Comparison of ENCODE assay signal across 9 mouse cellular contexts in genomic region chr7:111782126-111782525, GRCm38 (mm10). TPM values are rescaled to one million over a fixed set of nuclear protein-coding genes. Genes with fewer than 3 reads are reported as not detected.
DNase-seq lines count a peak whose midpoint lies in the region; ATAC-seq and TF ChIP-seq lines count a peak whose summit lies in the region.
"Had no signal": no experiment of that assay in that cellular context is flagged by ENCODE, and none has a peak within 500 bp of the region (broad histone marks: within the 10 kb centered on the region; RNA-seq: fewer than 3 reads in every experiment).

No protein-coding gene starts in this region.

- no peaks in the 10 kb centered on the region for H3K4me1 ChIP-seq in forebrain, postnatal 0 days (ENCODE audit: insufficient read depth)
- H3K4me1 ChIP-seq in forebrain, embryonic 13.5 days: peaks cover 13% of the 10 kb centered on the region
- no peaks in the 10 kb centered on the region for H3K4me1 ChIP-seq in CH12.LX (ENCODE audit: control insufficient read depth in 1 of 2, insufficient read depth in 2 of 2)
- H3K4me1 ChIP-seq in testis, adult 2 months (ENCODE audit: control insufficient read depth, insufficient read depth, low read length): peaks cover 11% of the 10 kb centered on the region

- H3K79me2 ChIP-seq in CH12.LX (replicated peaks; ENCODE audit: control insufficient read depth, extremely low read depth, insufficient read depth, poor library complexity, severe bottlenecking): no peaks in the 10 kb centered on the region

- H3K36me3 ChIP-seq in forebrain, postnatal 0 days (ENCODE audit: insufficient read depth): no peaks in the 10 kb centered on the region
- no peaks in the 10 kb centered on the region for H3K36me3 ChIP-seq in forebrain, embryonic 13.5 days (ENCODE audit: poor library complexity, severe bottlenecking)
- no peaks in the 10 kb centered on the region for H3K36me3 ChIP-seq in CH12.LX (replicated peaks in 1 of 2; ENCODE audit: control insufficient read depth in 1 of 2, insufficient read depth in 1 of 2, low read length in 1 of 2)
- H3K36me3 ChIP-seq in testis, adult 2 months (ENCODE audit: control insufficient read depth, insufficient read depth, low read length): no peaks in the 10 kb centered on the region
- H3K36me3 ChIP-seq: lung, embryonic 15.5 days had no signal

- in situ Hi-C loops in CH12.LX (cut with MboI; ENCODE audit: low pct_ligation_motif_present, low pct_unique_long_range_greater_than_20kb, low sequenced_read_pairs): loop anchor here (25.0 kb wide), 1 partner anchor 180 kb away; no protein-coding TSS in a partner anchor

- no peak for TF ChIP-seq POLR2A in CH12.LX (IDR thresholded peaks at IDR 0.05; ENCODE audit: low read depth, low read length)
- no peak for TF ChIP-seq POLR2A in testis, adult 2 months (IDR thresholded peaks at IDR 0.05; ENCODE audit: control insufficient read depth, low read depth, low read length)

- no peaks in the 10 kb centered on the region for H3K27me3 ChIP-seq in forebrain, postnatal 0 days (ENCODE audit: insufficient read depth, low read length)
- peaks cover 25% of the 10 kb centered on the region for H3K27me3 ChIP-seq in forebrain, embryonic 13.5 days
- peaks cover 65% of the 10 kb centered on the region for H3K27me3 ChIP-seq in CH12.LX (replicated peaks)
- H3K27me3 ChIP-seq in testis, adult 2 months (ENCODE audit: control insufficient read depth, insufficient read depth, low read length): no peaks in the 10 kb centered on the region
- H3K27me3 ChIP-seq: lung, embryonic 15.5 days had no signal

- peak; percentile 83 for DNase-seq in forebrain, postnatal 0 days
- peak; percentile 54 for DNase-seq in CH12.LX (ENCODE audit: extremely low read depth)
- DNase-seq in c-Kit-positive CD71-positive TER-119-positive erythroid progenitor cells, embryonic 14.5 days (ENCODE audit: low spot score): peak; percentile 26
- DNase-seq in gastrocnemius, adult 8-10 months (ENCODE audit: low spot score in 2 of 2): peak; percentile 35 to 39
- DNase-seq in layer of hippocampus, adult 18-20 months (ENCODE audit: low spot score in 2 of 2): peak; percentile 54 to 87
- peak; percentile 86 for DNase-seq in lung, postnatal 14 days

- peak; percentile 57 for TF ChIP-seq RAD21 in CH12.LX (IDR thresholded peaks at IDR 0.05; ENCODE audit: low read depth, low read length)

- 53% methylated on average over 5 of the region's 5 CpGs for WGBS in forebrain, postnatal 0 days
- 56% methylated on average over 5 of the region's 5 CpGs for WGBS in forebrain, embryonic 13.5 days

- TF ChIP-seq CTCF in forebrain, postnatal 0 days (IDR thresholded peaks at IDR 0.05; ENCODE audit: low read depth): peak; percentile 94
- peak; percentile 79 for TF ChIP-seq CTCF in CH12.LX (conservative IDR thresholded peaks at IDR 0.05 in 1 of 2, IDR thresholded peaks at IDR 0.05 in 1 of 2; ENCODE audit: low read depth in 2 of 2, low read length in 2 of 2)
- peak; percentile 67; the same call in 1 of the 2 replicates for TF ChIP-seq CTCF in testis, adult 2 months (IDR thresholded peaks at IDR 0.05; ENCODE audit: control insufficient read depth, insufficient read depth, insufficient replicate concordance, low read depth, low read length)

- H3K4me2 ChIP-seq in forebrain, postnatal 0 days (ENCODE audit: low read depth): no peak overlapping the region
- no peak overlapping the region for H3K4me2 ChIP-seq in forebrain, embryonic 13.5 days
- no peak overlapping the region for H3K4me2 ChIP-seq in CH12.LX (ENCODE audit: insufficient read depth, low read depth, poor library complexity, severe bottlenecking)
- H3K4me2 ChIP-seq: lung, embryonic 15.5 days had no signal

- dilution Hi-C loops in CH12.LX (cut with MboI; ENCODE audit: extremely low pct_ligation_motif_present, extremely low pct_unique_long_range_greater_than_20kb, low sequenced_read_pairs): no loop called here

- H3K9me3 ChIP-seq in forebrain, postnatal 0 days (ENCODE audit: low read length): no peaks in the 10 kb centered on the region
- H3K9me3 ChIP-seq in forebrain, embryonic 13.5 days (replicated peaks): no peaks in the 10 kb centered on the region
- H3K9me3 ChIP-seq in CH12.LX (replicated peaks; ENCODE audit: low read length): no peaks in the 10 kb centered on the region
- H3K9me3 ChIP-seq: lung, embryonic 15.5 days had no signal

- H3K9ac ChIP-seq in forebrain, postnatal 0 days: no peak overlapping the region
- H3K9ac ChIP-seq in forebrain, embryonic 13.5 days: no peak overlapping the region
- no peak overlapping the region for H3K9ac ChIP-seq in CH12.LX (ENCODE audit: insufficient read depth, low read depth)
- H3K9ac ChIP-seq: lung, embryonic 15.5 days had no signal

- H3K27ac ChIP-seq in forebrain, postnatal 0 days (ENCODE audit: low read depth, low read length): no peak overlapping the region
- H3K27ac ChIP-seq in forebrain, embryonic 13.5 days: no peak overlapping the region
- no peak overlapping the region for H3K27ac ChIP-seq in CH12.LX (ENCODE audit: insufficient read depth, low read depth)
- no peak overlapping the region for H3K27ac ChIP-seq in testis, adult 2 months (ENCODE audit: control insufficient read depth, insufficient read depth, low read depth, low read length)
- H3K27ac ChIP-seq: lung, embryonic 15.5 days had no signal

- no peak for ATAC-seq in forebrain, postnatal 0 days
- ATAC-seq in forebrain, embryonic 13.5 days: no peak

- TF ChIP-seq EP300 in CH12.LX (IDR thresholded peaks at IDR 0.05; ENCODE audit: low read length): no peak

- no peak overlapping the region for H3K4me3 ChIP-seq in forebrain, postnatal 0 days (ENCODE audit: low read depth, low read length)
- H3K4me3 ChIP-seq in forebrain, embryonic 13.5 days: no peak overlapping the region
- H3K4me3 ChIP-seq in CH12.LX (replicated peaks in 1 of 3; ENCODE audit: low read depth in 2 of 3, low read length in 2 of 3, poor library complexity in 1 of 3): no peak overlapping the region
- peak overlapping the region; percentile 1; the same call in 1 of the 2 replicates for H3K4me3 ChIP-seq in testis, adult 2 months (ENCODE audit: control insufficient read depth, low read depth, low read length)
- H3K4me3 ChIP-seq: lung, embryonic 15.5 days had no signal

TF ChIP-seq in CH12.LX, 34 proteins besides CTCF, POLR2A, EP300 and RAD21:
- TF ChIP-seq SMC3 (IDR thresholded peaks at IDR 0.05; ENCODE audit: low read depth, low read length) (peak; percentile 85), UBTF (IDR thresholded peaks at IDR 0.05; ENCODE audit: low read depth, low read length) (no peak)
TF ChIP-seq in CH12.LX: peak in this region for 1.

RNA-seq across cellular contexts. Expression of gene Galnt18, which starts 2.3 kb away (rescaled TPM):
- total RNA-seq in forebrain, postnatal 0 days (2014; rRNA removed): 22.0 and 22.6 TPM in 2 replicates
- 13.9 and 18.0 TPM in 2 replicates for polyA plus RNA-seq in forebrain, postnatal 0 days (2015; fragmentation: Nextera tagmentation; extraction: Ambion mirVana)
- polyA plus RNA-seq in forebrain, embryonic 13.5 days (2015; fragmentation: Nextera tagmentation; extraction: Ambion mirVana): 4.6 and 6.2 TPM in 2 replicates
- total RNA-seq in CH12.LX (2012; rRNA removed) (0.04 and 0.13 TPM in 2 replicates), CH12.LX (2014; rRNA removed) (not detected in 2 replicates)
- not detected in 2 replicates for polyA plus RNA-seq in CH12.LX (2012; ENCODE audit: insufficient read length, low read depth)
- 1 to 10 TPM; 1.7 to 3.1 (median 2.3) TPM for total RNA-seq in gastrocnemius, adult 8-10 months (2022)
- total RNA-seq in layer of hippocampus, adult 18-20 months (2021): 10 to 100 TPM; 53.2 to 58.5 TPM
- polyA plus RNA-seq in testis, adult 2 months (2012; rRNA removed): 3.3 and 4.5 TPM in 2 replicates

Comparison
In these comparisons a context has a peak if more than half of its experiments do, and no peak if none do; other contexts are left out.
1. DNase-seq: peak in every context shown above with its lines; median percentile 86 in lung, postnatal 14 days; 83 in forebrain, postnatal 0 days; 70 in layer of hippocampus, adult 18-20 months; 54 in CH12.LX; 37 in gastrocnemius, adult 8-10 months; 26 in c-Kit-positive CD71-positive TER-119-positive erythroid progenitor cells, embryonic 14.5 days.